Mouse (Mus musculus): Measurements from ENCODE around the gene Oprm1. TPM values are rescaled to one million over a fixed set of nuclear protein-coding genes. Genes with fewer than 3 reads are reported as not detected.
"Not testable (repeated sequence)": the region's sequence is repeated elsewhere in the genome, so short reads cannot be mapped to it uniquely, and the experiment has no call there.

Oprm1 gene
- polyA plus RNA-seq, 1 experiment, result 0.06 TPM

GRCm38 (mm10) chr10:6979216-6979615, 220.9 kb downstream of the Oprm1 start:
- DNase-seq (ENCODE audit: low spot score), result no peak

GRCm38 (mm10) chr10:6979789-6980188, 221.5 kb downstream of the Oprm1 start:
- no peak for DNase-seq (ENCODE audit: low spot score)

- no peak for DNase-seq (ENCODE audit: low spot score)
These were observed 221.9 kb downstream of the Oprm1 start for GRCm38 (mm10) chr10:6980236-6980635.

GRCm38 (mm10) chr10:6982751-6983151, 224.4 kb downstream of the Oprm1 start:
- DNase-seq (ENCODE audit: low spot score), result no peak

- DNase-seq (ENCODE audit: low spot score), result no peak
These were observed 225.1 kb downstream of the Oprm1 start for GRCm38 (mm10) chr10:6983431-6983830.

GRCm38 (mm10) chr10:6986246-6986645, 227.9 kb downstream of the Oprm1 start:
- no peak for DNase-seq (ENCODE audit: low spot score)

GRCm38 (mm10) chr10:6987399-6988098, 229.2 kb downstream of the Oprm1 start:
- DNase-seq (ENCODE audit: low spot score), result no peak

- no peak for DNase-seq (ENCODE audit: low spot score)
These were observed 230.2 kb downstream of the Oprm1 start for GRCm38 (mm10) chr10:6988555-6988954.

GRCm38 (mm10) chr10:6996895-6997294, 238.6 kb downstream of the Oprm1 start:
- no peak for DNase-seq (ENCODE audit: low spot score)

- DNase-seq (ENCODE audit: low spot score), result no peak
These were observed 240.4 kb downstream of the Oprm1 start for GRCm38 (mm10) chr10:6998576-6999250.

GRCm38 (mm10) chr10:6999355-6999754, 241.0 kb downstream of the Oprm1 start:
- no peak for DNase-seq (ENCODE audit: low spot score)

GRCm38 (mm10) chr10:7003898-7004297, 245.6 kb downstream of the Oprm1 start:
- DNase-seq (ENCODE audit: low spot score), result not testable (repeated sequence)

- no peak for DNase-seq (ENCODE audit: low spot score)
These were observed 246.8 kb downstream of the Oprm1 start for GRCm38 (mm10) chr10:7004980-7005538.

- DNase-seq (ENCODE audit: low spot score), result no peak
These were observed 252.2 kb downstream of the Oprm1 start for GRCm38 (mm10) chr10:7010543-7010942.

GRCm38 (mm10) chr10:7015199-7015598, 256.9 kb downstream of the Oprm1 start:
- no peak for DNase-seq (ENCODE audit: low spot score)

GRCm38 (mm10) chr10:7019781-7020386, 261.6 kb downstream of the Oprm1 start:
- no peak for DNase-seq (ENCODE audit: low spot score)

- DNase-seq (ENCODE audit: low spot score), result no peak
These were observed 262.2 kb downstream of the Oprm1 start for GRCm38 (mm10) chr10:7020551-7020950.

- DNase-seq (ENCODE audit: low spot score), result no peak
These were observed 266.7 kb downstream of the Oprm1 start for GRCm38 (mm10) chr10:7025028-7025427.

- no peak for DNase-seq (ENCODE audit: low spot score)
These were observed 275.2 kb downstream of the Oprm1 start for GRCm38 (mm10) chr10:7033459-7033858.

- DNase-seq (ENCODE audit: low spot score), result no peak
These were observed 277.2 kb downstream of the Oprm1 start for GRCm38 (mm10) chr10:7035547-7035946.

GRCm38 (mm10) chr10:7037194-7037593, 278.9 kb downstream of the Oprm1 start:
- DNase-seq (ENCODE audit: low spot score), result no peak

- no peak for DNase-seq (ENCODE audit: low spot score)
These were observed 282.7 kb downstream of the Oprm1 start for GRCm38 (mm10) chr10:7041032-7041431.

- no peak for DNase-seq (ENCODE audit: low spot score)
These were observed 285.6 kb downstream of the Oprm1 start for GRCm38 (mm10) chr10:7043896-7044295.
